Mouse (Mus musculus) telencephalon, adult 2 months (tissue): ENCODE measurements around the gene Coq5.
A peak's percentile ranks its signal among the peaks of the same experiment; 100 is the strongest.

Experiments
- DNase-seq: peaks from one replicate; pipeline ENCODE4 v3.0.0-alpha.2; 2011; ENCODE audit warnings: low read depth, low spot score

Gene Coq5

DNA sequence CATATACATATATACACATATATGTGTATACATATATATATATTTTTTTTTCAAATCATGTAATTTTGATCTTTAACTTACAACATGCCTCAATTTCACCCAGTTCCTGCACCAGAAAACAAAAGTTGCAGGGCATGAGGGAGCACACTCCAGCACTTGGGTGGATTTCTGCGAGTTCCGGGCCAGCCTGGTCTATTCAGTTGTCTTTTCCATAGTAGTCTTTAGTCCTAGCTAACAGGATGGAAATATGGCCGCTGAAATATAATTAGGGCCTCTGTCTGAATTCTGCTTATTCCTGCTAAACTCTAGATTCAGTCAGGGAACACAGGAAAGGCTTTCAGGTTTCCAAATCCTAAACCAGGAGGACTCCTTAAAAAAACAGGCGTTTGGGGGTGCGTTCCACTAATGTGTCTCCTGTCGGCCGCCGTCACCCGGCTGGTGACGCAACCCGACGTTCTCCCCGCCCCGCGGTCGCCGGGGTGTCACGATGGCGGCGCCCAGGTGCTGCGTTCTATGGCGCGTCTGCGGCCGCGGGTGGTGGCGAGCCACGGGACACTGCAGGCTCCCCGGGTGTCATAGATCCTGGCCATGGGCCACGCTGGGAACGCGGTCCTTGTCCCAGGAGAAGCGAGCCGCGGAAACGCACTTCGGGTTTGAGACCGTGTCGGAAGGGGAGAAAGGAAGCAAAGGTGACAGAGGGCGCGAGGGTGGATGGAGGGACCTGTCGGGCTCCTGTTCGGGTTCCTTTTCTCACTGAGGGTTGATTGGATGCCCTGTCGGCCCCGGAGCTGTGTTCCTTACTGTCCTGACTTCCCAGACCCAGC is at the start of gene Coq5:
Coq5 (plus strand) TSS at position 441 of the 824 bp plus-strand sequence.
- DNase-seq: peak; percentile 68

DNA sequence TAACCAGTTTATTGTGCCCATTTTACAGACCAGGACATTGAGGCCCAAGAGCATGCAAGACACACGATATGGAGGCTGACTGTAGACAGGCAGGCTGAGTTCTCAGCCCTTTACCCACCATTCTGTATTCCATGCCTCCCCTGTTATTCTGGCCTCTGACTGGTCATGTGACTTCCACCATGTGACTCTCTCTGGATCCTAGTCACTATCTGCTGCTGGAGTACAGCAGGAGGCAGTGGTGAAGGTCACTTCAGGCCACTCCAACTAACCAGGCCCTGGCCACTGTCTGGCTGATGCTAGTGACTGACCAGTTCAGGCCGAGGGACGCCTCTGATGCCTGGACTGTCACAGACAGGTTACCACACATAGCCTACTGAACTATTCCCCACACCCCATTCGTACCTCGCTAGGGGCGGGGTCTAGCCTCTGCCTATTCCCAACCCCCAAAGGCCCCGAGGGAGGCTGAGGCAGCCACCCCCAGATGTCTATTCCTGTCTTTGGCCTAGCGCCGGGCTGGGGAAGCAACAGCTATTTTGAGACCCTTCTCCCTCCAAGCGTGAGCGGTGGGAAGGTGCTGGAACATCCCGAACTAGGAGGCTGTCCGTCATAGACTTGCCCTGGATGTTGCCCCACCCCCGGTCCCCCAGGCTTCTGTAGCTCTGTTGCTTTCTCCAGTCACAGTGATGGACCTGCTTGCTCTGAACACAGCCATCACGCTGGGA is 48.5 kb upstream of the Coq5 start:
- DNase-seq: peak; percentile 75

DNA sequence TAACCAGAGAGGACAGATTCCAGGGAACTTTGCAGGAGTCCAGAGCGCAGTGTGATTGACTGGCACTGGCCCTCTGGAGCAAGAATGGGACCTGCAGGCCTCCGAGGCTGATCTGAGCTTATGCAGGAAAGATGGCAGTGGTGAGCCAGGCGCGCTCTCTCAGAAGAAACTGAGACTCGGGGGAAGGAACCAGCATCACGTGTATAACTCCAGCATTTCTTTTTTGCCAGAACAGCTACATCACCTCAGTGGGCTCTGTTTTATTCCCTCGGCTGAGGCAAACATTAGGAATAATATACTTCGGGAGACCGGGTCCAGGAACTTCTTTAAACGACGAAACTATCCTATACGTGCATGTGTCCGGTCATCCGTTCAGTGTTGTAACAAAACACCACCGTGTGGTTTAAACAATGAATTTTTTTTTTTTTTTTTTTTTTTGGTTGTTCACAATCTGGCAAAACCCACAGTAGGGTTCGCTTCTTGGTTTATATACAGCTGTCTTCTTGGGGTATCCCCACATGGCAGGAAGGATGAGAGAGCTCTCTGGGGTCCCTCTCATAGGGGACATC is 47.8 kb upstream of the Coq5 start:
- no peak for DNase-seq

GRCm38 (mm10) chr5:115232516-115232915 is 47.0 kb upstream of the Coq5 start:
- no peak for DNase-seq

DNA sequence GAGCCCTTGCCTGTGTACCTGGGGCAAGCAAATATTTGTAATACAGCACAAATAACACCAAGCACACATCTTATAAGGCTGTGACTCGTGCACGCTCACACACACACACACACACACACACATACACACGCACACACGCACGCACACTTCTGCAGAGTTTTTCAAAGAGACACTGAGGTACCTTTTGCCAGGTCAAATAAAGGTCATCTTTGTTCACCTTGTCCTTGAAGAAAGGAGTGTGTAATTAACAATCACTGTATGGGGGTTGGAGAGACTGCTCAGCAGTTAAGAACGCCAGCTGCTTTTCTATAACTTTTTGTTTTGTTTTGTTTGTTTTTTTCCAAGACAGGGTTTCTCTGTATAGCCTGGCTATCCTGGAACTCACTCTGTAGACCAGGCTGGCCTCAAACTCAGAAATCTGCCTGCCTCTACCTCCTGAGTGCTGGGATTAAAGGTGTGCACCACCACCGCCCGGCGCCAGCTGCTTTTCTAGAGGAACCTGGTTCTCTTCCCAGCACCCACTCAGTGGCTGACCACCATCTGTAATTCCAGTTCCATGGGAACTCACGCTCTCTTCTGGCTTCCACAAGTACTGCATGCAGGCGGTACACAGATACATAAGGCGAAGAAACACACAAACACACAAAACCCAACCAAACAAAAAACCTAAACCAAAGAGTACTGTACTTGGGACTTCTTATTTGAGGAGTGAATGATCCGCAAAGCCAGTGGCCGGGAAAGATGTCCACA is 46.3 kb upstream of the Coq5 start:
- DNase-seq: no peak

GRCm38 (mm10) chr5:115234519-115234918 is 44.9 kb upstream of the Coq5 start:
- peak; percentile 60 for DNase-seq

DNA sequence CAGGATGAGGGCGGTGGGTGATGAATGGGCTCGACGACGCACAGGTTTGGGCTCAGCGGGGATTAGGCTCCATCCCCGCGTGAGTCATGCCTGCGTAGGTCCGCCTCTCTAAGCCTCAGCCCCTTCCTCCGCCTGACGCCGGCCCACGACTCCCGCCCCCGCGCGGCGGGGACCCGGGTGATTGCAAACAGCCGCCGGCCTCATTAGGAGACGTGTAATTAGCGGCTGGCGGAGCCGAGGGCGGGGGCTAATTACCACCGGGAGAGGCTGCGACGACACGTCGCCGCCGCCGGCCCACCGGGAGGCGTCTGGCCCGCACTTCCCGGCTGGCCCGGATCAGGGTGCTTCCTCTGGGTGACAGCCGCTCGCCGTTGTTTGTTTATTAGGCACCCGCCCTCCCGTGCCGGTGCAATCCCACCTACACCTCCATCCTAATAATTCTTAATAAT is 44.1 kb upstream of the Coq5 start:
- no peak for DNase-seq

DNA sequence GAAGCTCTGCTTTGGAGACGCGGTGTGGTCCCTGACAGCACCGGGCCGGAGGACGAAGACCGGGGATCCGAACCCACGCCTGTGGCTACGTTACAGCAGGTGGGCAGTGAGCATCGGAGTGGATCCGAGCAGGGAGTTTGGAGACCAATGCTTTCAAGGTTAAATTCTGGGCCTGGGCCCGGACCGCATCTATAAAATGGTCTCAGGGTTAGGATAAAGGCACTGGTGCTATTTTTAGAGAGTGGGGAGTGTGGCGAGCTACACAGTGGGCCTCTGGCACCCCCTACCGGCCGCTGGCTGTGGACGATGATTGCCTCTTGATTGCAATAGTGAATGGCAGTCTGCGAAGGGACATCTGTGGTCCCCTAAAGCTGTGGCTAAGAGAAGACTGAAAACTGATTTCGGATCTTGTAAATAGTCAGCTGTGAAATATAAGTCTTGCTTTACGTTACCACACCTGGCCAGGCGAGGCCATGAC is 43.6 kb upstream of the Coq5 start, which contains the start of gene Pop5:
Pop5 (plus strand) TSS at position 51 of the 478 bp plus-strand sequence.
- DNase-seq: peak; percentile 68

DNA sequence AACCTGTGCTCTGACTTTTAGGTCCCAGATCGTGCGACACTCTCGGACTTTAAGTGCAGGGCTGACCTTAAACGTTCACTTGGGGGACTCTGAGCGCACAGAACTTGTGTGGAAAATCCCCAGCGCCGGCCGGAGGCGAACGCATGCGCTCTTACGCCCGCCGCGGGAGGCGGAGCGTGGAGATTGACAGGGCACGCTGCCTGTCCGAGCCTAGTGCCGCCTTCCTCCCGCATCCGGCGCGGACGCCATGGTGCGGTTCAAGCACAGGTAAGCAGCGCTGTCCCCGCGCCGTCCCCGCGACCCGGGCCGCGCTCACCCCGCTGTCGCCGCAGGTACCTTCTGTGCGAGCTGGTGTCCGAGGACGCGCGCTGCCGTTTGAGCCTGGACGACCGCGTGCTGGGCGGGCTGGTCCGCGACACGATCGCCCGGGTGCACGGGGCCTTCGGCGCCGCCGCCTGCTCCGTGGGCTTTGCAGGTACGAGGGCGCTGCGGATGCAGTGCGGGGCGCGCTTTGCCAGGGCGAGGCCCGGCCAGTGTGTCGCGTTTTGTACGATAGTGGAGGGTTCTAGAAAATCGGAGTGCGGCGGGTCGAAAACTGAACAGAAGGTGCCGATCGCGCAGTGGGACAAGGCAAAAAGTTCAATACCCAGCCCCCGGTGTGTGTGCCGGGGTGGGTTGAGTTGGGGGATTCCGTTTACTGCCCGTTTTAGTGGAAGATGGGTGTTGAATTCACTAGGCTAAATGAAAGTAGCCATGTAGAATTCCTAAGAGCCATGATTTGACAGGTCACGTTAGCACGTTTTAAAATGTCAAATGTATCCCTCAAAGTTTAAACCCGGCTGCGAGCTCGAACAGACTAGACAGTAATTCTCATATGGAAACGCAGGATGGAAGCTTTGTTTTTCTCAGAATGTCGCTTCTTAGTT is 41.4 kb upstream of the Coq5 start:
- DNase-seq: peak; percentile 81

DNA sequence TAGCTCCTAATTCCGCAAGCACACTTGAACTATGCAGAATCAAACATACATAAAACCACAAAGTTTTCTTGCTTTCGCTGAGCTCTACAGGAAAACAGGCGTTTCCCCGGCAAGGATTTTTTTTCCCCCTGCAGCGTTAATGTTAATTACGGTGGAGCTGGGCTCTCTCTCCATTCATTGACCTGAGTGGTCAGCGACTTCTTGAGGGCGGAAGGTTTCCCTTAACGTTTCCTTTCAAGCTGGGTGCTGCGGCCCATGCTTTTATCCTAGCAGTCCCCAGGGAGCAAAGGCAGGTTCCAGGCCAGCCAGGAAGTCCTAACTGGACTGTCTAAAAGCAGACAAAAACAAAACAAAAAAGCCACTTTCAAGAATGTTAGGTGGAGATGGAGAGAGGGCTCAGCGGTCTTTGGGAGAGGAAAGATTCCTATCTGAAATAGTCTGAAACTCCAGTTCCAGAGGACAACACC is 40.7 kb upstream of the Coq5 start:
- no peak for DNase-seq

GRCm38 (mm10) chr5:115240191-115240590 is 39.3 kb upstream of the Coq5 start:
- no peak for DNase-seq

GRCm38 (mm10) chr5:115255472-115255871 is 24.0 kb upstream of the Coq5 start:
- DNase-seq: no peak

DNA sequence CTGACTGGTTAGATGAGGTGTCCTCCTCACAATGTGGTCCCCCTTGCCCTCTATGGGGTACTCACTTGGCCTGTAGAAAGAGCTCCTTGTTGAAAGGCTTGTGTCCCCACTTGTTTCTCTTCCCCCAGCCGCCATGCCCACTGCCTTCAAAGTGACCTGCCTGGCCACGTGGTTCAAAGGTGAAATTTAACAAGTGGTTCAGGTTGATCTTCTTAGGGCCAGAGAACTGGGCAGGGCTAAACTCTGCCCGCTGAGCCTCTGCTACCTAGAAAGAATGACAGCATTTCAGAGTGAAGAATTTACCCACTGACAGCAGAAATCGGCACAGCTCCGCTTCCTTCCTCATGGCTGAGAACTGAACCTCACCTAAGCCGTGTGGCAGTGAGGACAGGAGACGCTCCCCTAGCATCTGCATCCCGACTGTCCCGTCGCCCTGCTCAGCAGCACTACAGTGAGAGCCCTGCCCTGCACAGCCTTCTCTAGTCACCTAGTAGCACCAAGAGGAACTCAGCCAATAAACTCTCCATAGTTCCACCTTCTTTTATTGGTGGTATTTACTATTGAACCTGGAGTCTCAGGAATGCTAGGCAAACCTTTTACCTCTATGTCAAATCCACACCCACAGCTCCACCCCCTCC is 22.4 kb upstream of the Coq5 start:
- no peak for DNase-seq

- DNase-seq: no peak
Observed at GRCm38 (mm10) chr5:115260356-115260755, 19.1 kb upstream of the Coq5 start.

- DNase-seq: no peak
Observed at GRCm38 (mm10) chr5:115261141-115261540, 18.3 kb upstream of the Coq5 start.

- DNase-seq: no peak
Observed at GRCm38 (mm10) chr5:115261880-115262279, 17.6 kb upstream of the Coq5 start.

DNA sequence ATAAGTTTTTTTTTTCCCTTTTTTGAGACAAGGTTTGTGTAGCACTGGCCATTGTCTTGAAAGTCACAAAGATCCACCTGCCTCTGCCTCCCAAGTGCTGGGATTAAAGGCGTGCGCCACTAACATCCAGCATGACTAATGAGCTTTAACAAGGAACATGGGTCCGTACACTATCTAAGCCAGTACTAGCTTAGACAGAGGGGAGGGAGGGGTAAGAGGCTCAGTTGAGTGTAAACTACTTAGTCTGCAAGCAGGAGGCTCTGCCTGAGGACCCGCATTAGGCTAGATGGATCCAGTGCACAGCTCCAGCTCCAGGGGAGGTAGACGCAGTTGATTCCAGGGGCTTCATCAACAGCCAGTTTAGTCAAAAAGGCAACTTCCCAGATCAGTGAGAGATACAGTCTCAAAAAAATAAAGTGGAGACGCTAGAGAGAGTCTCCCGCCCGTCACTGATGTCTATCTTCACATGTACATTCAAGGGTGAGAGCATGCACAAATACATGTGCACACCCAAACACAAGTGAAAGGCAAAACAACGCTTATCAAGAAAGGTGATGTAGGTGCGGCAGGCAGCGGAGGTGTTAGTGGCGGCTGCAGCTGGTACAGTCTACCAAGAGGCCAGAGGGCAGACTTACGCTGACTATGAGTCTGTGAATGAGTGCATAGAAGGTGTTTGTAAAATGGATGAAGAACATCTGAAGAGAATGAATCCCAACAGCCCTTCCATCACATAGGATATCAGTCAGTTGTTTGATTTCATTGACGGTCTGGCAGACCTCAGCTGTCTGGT is 16.8 kb upstream of the Coq5 start:
- no peak for DNase-seq

DNA sequence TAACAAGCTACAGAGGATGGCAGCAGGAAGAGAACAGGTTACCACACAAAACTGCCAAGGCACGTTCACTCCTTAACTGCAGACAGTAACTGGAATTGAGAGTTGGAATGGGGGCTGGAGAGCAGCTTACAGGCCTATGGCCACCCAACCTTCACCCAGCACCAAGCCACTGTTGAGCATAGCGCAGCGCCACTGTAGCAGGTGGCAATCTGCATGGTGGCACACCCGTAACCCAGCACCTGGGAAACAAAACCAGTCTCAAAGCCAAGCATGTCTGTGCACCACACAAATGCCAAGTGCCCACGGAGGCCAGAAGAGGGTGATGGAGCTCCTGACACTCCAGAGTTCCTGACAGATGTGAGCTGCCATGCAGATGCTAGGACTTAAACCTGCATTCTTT is 13.1 kb upstream of the Coq5 start:
- no peak for DNase-seq
